Mouse (Mus musculus) kidney, postnatal 10 days (tissue): ENCODE measurements around the gene Runx2.

Experiments used
- DNase-seq: peaks from one replicate; pipeline ENCODE4 v3.0.0; 2021; ENCODE audit warnings: mixed read lengths

Runx2 gene

DNA sequence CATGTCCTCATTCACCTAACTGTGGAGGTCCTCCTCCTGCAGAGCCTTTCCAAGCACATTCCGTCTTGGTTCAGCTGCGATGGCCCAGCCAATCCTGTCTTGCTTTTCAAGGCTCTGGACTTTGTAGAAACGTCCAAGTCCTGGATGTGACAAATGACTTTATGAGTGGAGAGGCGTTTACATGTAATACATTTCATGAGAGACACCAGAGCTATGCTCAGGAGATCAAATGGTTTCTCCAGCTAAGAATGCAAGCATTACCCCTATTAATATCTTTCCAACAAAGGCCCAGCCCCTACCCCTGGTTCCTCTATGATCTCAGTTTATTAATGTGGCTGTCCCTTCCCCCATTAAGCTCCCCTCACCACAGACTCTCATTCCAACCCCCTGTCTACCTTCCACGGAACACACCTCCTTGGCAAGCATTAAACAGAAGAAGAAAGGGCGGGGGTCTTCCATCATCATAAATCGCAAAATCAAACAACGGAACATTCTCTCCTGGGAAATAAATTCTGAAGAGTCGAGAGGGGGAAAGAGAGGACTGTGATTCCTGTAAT lies 364.6 kb downstream of the Runx2 start:
- DNase-seq: no peak
